Mouse (Mus musculus): ENCODE measurements at regions not wholly inside any gene's neighbourhood (a gene's known extent, or its start where the extent isn't known, plus 50 kb on each side); places are given as distances from the start of the nearest gene placed in this dataset.

DNA sequence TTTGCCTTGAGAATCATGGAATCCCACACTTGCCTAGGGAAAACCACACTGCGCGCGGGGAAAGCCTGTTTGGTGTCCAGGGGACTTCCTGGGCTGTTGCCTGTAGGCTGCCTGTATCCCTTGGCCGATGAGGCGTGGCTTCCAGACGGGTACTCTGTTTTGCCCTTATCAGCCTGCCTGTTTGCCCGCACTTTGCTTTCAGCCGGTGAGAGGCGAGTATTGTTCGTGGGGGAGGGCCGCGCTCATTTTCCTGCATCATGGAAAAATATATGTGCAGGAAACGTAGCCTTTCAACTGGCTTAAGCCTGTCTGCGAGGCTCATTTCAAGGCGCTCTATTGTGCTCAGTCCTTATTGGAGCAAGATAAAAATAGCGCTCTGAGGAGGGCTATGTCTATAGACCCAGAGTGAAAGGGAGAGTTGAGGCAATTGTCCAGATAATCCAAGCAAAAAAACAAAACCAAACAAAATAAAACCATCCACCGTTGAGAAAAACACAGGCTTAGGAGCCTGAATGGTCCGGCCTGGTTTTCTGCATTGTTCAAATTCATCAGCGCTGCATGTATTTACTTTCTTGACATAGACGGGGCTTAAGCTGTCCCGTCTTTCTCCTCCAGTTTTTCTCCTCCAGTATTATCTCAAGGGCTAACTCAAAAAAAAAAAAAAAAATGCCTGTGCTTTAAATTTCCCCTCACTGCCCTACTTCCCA is 67.9 kb downstream of the Klf5 start:
- no peak for DNase-seq (ENCODE audit: low spot score in 2 of 2)

- DNase-seq (ENCODE audit: low spot score in 2 of 2): no peak
Measured at GRCm38 (mm10) chr14:99366996-99367555, 68.6 kb downstream of the Klf5 start.

DNA sequence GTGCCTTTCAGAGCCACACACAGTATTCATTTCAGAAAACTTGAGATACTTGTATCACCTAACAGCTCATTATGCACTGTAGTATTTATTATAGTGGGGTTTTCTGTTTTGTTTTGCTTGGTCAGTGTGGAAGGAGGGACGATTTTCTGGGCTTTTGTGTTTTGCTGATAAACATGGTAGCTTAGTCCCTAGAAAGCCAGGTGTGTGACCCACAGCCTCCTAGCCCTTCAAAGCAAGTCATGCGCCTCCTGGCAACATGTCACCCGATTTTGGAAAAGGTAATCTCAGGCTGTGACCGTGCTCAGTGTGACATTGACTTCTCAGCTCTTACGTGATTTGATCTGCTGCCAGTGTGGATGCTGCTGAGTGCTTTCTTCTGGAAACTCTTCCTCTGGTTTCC is 70.9 kb downstream of the Klf5 start:
- DNase-seq (ENCODE audit: low spot score in 2 of 2): no peak

GRCm38 (mm10) chr14:99373682-99374081 is 75.2 kb downstream of the Klf5 start:
- DNase-seq (ENCODE audit: low spot score in 2 of 2): no peak

DNA sequence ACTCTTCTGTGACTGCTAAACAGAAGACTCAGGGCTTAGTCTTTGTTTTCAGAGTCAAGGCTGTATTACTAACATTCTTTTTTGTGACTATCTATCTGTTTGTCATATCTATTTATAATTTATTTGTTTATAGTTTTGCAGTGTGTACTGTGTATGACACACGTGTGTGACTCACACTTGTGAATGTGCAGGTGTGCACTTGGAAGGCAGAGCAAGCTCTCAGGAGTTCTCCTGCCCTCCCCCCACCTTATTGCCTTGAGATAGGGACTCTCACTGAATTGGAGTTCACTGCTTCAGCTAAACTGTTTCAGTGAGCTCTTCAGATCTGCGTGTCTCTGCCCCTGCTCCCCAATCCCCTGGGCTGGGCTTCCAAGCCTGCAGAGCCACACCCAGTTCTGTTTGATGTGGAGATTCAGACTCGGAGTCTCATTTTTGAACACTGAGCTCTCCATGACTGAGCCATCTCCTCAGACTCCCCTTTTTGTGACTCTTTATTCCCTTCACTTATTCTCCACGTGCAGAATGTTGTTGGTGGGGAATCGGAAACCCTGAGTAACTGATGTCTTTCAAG is 76.6 kb downstream of the Klf5 start:
- DNase-seq (ENCODE audit: low spot score in 2 of 2): no peak

DNA sequence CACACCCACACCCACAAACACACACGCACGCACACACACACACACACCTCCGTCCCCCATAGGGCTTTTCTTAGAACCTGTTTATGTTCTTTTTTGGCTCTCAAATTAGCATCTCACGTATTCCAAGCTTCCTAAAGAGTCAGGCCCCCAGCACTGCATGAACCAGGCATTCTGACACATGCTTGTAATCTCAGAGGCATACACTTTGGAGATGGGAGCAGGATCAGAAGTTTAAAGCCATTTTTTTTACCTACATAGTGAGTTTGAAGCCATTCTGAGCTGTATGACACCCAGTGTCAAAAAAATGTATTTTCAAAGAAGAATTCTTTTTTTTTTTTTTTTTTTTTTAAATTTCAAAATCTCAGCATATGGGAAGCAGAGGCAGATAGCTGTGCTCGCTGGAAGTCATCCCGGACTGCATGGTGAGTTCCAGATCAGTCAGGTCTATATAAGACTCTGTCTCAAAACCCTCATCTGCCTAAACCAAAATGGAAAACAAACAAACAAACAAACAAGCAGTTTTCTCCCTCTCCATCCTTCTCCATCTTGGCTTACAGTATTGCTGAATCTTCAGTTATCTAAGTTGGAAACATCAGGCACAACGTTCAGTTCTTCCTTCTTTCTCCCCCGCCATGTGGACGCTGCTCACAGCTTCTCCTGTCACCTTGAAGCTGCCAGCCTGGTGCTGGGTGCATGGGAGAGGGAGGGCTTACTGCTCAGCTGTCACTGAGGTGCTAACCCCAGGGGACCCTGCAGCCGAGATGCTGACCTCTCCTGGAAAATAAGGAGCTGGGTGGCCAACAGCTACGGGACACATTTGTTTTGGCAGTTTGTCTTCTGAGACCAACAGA is 78.4 kb downstream of the Klf5 start:
- peak; percentile 68 to 73 for DNase-seq (ENCODE audit: low spot score in 2 of 2)

DNA sequence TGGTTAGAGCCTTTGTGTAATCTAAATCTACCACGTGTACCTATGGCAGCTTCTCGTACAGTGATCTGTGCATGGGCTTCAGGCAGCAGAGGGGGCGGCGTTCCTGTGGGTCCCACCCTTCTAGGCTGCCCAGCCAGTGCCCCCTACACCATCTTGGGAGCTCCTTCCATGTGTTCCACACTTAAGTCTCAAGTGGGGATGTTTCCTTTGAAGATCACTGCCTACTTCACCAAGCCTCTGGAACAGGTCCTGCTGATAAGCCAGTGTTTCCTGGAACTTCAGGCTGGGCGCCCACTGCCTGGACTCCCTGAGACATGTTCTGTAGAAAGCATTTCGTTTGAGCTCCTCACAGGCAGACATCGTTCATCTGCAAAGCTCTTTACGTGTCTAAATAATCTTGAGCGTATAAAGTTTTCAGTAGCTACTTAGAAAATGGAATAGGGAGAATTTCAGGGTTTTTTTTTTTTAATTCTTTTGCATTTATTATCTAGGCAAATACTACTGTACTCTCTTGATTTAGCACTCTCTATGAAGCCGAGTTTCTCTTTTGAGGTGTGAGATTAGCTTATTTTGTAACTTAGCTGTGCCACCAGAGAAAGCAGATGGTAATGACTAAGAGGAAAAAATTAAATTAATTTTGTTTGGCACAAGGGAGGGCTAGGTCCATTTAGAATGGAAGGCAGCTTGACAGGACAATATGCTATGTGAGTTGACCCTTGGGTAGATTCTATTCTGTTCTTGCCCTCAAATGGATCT is 82.9 kb downstream of the Klf5 start:
- DNase-seq (ENCODE audit: low spot score in 2 of 2): no peak

DNA sequence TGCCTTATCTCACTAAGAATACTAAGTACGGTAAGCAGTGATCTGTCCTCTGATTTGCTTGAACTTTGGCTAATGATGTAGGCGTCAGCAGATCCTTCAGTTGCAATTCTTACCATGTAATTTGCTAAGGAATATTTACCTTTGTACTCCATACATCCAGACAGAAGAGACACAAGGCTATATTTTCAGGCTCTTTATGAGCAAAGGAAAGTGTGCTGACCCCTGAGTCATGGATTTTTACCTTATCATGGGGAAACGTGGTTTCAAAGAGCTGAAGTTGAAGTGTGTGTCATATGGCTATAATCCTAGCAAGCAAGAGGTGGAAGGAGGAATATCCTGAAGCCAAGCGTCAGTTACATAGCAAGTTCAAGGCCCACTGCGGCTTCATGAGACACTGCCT is 83.6 kb downstream of the Klf5 start:
- no peak for DNase-seq (ENCODE audit: low spot score in 2 of 2)

DNA sequence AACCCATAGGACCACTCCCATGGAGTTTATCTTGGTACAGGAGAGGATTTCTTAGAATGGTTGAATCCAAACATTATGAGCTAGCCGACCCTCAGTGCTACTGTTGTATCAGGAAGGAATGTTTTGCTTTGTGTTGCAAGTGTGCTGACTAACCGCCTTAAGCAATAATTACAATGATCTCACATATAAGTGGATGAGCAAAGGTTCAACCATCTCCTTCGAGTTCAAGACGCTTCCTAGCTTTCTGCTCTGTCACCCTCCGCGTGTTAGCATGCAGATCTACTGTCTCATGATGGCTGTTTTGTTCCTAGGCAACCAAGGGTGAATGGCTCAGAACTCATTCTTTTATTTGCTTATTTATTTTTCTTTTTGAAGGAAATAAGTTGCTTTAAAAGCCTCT is 84.7 kb downstream of the Klf5 start:
- no peak for DNase-seq (ENCODE audit: low spot score in 2 of 2)

DNA sequence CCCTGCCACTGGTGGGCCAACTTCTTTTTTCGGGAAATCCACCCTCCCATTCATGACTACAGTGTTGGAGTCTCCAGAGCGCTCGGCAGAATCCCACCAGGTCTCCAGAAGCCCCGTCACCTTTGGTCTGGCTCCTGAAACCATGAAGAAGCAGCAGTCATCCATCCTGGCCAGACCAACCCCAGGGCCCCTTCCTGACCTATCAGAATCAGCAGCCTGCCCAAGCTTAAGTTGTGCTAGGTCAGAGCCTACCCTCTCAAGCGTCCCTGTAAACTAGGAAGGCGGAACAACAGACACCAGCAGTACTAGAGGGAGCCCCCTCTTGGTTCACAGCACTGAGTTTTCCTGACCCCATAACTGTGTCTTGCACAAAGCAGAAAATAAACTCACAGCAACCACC is 89.1 kb downstream of the Klf5 start:
- no peak for DNase-seq (ENCODE audit: low spot score in 2 of 2)

- DNase-seq (ENCODE audit: low spot score in 2 of 2): no peak
Measured at GRCm38 (mm10) chr14:99389306-99389705, 90.8 kb downstream of the Klf5 start.

DNA sequence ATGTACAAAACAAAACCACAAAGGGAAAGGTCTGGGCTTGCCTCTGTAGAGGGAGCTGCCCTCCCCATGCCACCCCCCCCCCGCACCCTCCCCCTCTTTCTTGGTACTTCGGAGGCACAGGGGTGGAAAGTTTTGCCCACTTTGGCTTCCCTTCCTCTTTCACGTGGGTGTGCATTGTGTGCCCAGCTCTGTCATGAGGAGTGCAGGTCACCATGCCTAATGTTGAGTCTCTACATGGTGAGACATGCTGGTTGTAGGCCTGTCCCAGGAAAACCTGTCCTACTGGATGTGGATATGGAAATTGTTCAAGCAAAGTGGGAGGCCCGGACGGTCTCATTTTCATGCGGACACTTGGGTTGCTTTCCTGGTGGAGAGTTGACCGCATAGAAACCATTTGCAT is 93.2 kb downstream of the Klf5 start:
- DNase-seq (ENCODE audit: low spot score in 2 of 2): no peak

GRCm38 (mm10) chr14:99392813-99393212 is 94.3 kb downstream of the Klf5 start:
- no peak for DNase-seq (ENCODE audit: low spot score in 2 of 2)

DNA sequence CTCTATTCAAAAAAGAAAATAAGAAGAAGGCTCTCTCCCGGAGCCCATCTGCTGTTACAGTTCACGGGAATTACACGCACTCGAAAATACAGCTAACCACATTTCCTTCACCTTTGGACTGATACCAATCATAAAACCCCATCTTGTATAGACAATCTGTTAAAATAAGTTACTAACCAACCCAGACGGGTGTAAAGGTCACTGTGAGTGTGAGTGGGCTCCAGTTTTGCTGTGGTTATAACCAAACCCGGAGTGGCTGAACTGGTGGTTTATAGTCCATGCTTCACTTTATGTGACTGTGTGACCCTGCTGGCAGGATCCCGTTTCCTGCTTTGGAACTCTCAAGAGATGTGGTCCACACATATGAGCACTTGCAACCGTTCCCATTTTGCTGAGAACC is 95.1 kb downstream of the Klf5 start:
- no peak for DNase-seq (ENCODE audit: low spot score in 2 of 2)

GRCm38 (mm10) chr14:99403155-99403726 is 104.8 kb downstream of the Klf5 start:
- no peak for DNase-seq (ENCODE audit: low spot score in 2 of 2)

DNA sequence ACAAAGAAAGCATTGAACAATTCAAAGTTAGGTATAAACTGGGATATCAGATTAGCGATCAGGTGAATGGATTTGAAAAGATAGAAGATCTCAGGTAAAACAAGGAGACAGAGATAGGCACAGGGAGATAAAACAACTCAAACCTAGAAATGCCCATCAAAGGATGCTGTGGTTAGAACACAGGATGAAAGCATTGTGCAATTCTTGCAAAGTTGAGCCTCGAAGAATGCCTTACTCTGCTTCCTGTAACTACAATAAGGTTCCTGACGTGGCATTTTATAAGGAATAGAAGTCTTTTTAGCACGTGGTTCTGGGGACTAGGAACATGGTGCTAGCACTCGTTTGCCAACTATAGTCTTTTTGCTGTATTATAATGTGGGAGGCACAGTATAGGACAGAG is 106.7 kb downstream of the Klf5 start:
- no peak for DNase-seq (ENCODE audit: low spot score in 2 of 2)

DNA sequence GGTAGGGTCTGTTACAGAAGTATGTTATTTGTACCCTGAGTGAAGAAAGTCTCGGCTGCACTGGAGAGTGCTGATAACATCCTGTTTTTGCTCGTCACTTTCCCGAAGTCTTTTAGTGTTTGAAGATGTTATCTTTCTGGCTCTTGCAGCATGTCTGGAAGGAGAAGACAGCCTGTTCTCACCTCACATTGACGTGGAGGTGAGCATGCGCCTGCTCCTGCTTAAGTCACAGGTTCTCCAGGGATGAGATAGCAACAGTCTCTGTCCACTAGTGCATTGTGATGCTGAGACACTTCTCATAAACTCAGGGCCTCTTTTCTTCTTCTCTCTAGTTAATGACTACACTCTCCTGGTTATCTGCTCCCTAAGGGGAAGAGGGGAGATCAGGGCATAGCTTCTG is 113.3 kb downstream of the Klf5 start:
- no peak for DNase-seq (ENCODE audit: low spot score in 2 of 2)

- no peak for DNase-seq (ENCODE audit: low spot score in 2 of 2)
Measured at GRCm38 (mm10) chr14:99416169-99416568, 117.7 kb downstream of the Klf5 start.

DNA sequence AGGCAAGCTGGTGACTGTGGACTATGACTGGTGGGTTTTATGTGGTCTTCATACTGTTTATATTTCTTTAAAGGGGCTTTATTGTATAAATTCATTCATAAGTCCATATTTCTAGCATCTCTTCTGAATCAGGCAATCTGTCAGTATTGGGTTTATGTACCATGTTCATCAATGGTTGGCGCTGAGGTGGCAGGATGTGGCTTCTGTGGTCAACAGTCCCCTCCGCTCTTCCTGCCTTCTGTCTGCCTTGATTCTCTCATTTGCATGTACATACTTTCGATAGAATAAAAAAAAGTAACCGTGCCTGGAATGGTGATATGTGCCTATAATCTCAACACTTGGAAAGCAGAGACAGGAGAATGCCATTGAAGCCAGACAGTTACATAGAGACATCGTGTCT is 120.5 kb downstream of the Klf5 start:
- no peak for DNase-seq (ENCODE audit: low spot score in 2 of 2)

- no peak for DNase-seq (ENCODE audit: low spot score in 2 of 2)
Measured at GRCm38 (mm10) chr14:99423334-99423733, 124.8 kb downstream of the Klf5 start.

GRCm38 (mm10) chr14:99427049-99427448 is 128.6 kb downstream of the Klf5 start:
- no peak for DNase-seq (ENCODE audit: low spot score in 2 of 2)

GRCm38 (mm10) chr14:99430323-99430722 is 131.8 kb downstream of the Klf5 start:
- peak; percentile 30 to 33 for DNase-seq (ENCODE audit: low spot score in 2 of 2)

All from right cerebral cortex, postnatal 10 days (tissue).